Mouse (Mus musculus): ENCODE results near the gene Clcnka. TPM values are rescaled to one million over a fixed set of nuclear protein-coding genes. Genes with fewer than 3 reads are reported as not detected.

Clcnka gene
- polyA plus RNA-seq, 1 experiment, result not detected

- TF ChIP-seq POLR2A (IDR thresholded peaks at IDR 0.05; ENCODE audit: borderline replicate concordance, extremely low read depth, low read depth, low read length) (no peak), CTCF (IDR thresholded peaks at IDR 0.05; ENCODE audit: insufficient read depth, low read length) (no peak)
- no peak overlapping the region for H3K4me3 ChIP-seq (replicated peaks; ENCODE audit: extremely low read depth, low read depth, low read length)
- H3K4me1 ChIP-seq (ENCODE audit: control insufficient read depth, insufficient read depth, low read length), result peaks cover 3% of the 10 kb centered on the region
- no peak for DNase-seq
- 70% methylated on average over 5 of the region's 5 CpGs for WGBS
These were observed 24.8 kb upstream of the Clcnka start for GRCm38 (mm10) chr4:141423288-141423687.

- no peak for DNase-seq
These were observed 24.3 kb upstream of the Clcnka start for GRCm38 (mm10) chr4:141422841-141423240.

GRCm38 (mm10) chr4:141421423-141421822, 22.9 kb upstream of the Clcnka start:
- Histone ChIP-seq H3K4me1 (ENCODE audit: control insufficient read depth, insufficient read depth, low read length) (peaks cover 3% of the 10 kb centered on the region), H3K4me3 (replicated peaks; ENCODE audit: extremely low read depth, low read depth, low read length) (no peak overlapping the region)
- DNase-seq, result no peak
- 47% methylated on average over 14 of the region's 14 CpGs for WGBS
- TF ChIP-seq POLR2A (IDR thresholded peaks at IDR 0.05; ENCODE audit: borderline replicate concordance, extremely low read depth, low read depth, low read length), result no peak
- no peak for TF ChIP-seq CTCF (IDR thresholded peaks at IDR 0.05; ENCODE audit: insufficient read depth, low read length)

More at GRCm38 (mm10) chr4:141422841-141423240, 24.3 kb upstream of the Clcnka start:
- 75% methylated on average over 5 of the region's 5 CpGs for WGBS
- TF ChIP-seq CTCF (IDR thresholded peaks at IDR 0.05; ENCODE audit: insufficient read depth, low read length) (no peak), POLR2A (IDR thresholded peaks at IDR 0.05; ENCODE audit: borderline replicate concordance, extremely low read depth, low read depth, low read length) (0 out of 2 replicates have a peak, but pooled peaks have one; percentile 5)
- H3K4me1 ChIP-seq (ENCODE audit: control insufficient read depth, insufficient read depth, low read length), result peaks cover 3% of the 10 kb centered on the region
- H3K4me3 ChIP-seq (replicated peaks; ENCODE audit: extremely low read depth, low read depth, low read length), result no peak overlapping the region

GRCm38 (mm10) chr4:141420886-141421285, 22.4 kb upstream of the Clcnka start:
- no peak for DNase-seq
- peaks cover 1% of the 10 kb centered on the region for H3K4me1 ChIP-seq (ENCODE audit: control insufficient read depth, insufficient read depth, low read length)
- H3K4me3 ChIP-seq (replicated peaks; ENCODE audit: extremely low read depth, low read depth, low read length), result no peak overlapping the region
- TF ChIP-seq POLR2A (IDR thresholded peaks at IDR 0.05; ENCODE audit: borderline replicate concordance, extremely low read depth, low read depth, low read length), result no peak
- TF ChIP-seq CTCF (IDR thresholded peaks at IDR 0.05; ENCODE audit: insufficient read depth, low read length), result no peak
- WGBS, result 51% methylated on average over 9 of the region's 9 CpGs

- Histone ChIP-seq H3K4me3 (replicated peaks; ENCODE audit: extremely low read depth, low read depth, low read length) (no peak within 1 kb of the TSS), H3K4me1 (ENCODE audit: control insufficient read depth, insufficient read depth, low read length) (no peaks in the 10 kb centered on the region; the same call in 1 of the 2 replicates)
- TF ChIP-seq POLR2A (IDR thresholded peaks at IDR 0.05; ENCODE audit: borderline replicate concordance, extremely low read depth, low read depth, low read length) (no peak), CTCF (IDR thresholded peaks at IDR 0.05; ENCODE audit: insufficient read depth, low read length) (no peak)
- 59% methylated on average over 9 of the region's 9 CpGs for WGBS
- DNase-seq, result no peak
These were observed 21.8 kb upstream of the Clcnka start, which contains the start of gene Hspb7 for GRCm38 (mm10) chr4:141420192-141420829. TSS of gene Hspb7 (plus strand) at chr4:141420779.

- DNase-seq, result no peak
- Histone ChIP-seq H3K4me1 (ENCODE audit: control insufficient read depth, insufficient read depth, low read length) (no peaks in the 10 kb centered on the region), H3K4me3 (replicated peaks; ENCODE audit: extremely low read depth, low read depth, low read length) (no peak overlapping the region)
- 50% methylated on average over 27 of the region's 27 CpGs for WGBS
- TF ChIP-seq CTCF (IDR thresholded peaks at IDR 0.05; ENCODE audit: insufficient read depth, low read length) (no peak), POLR2A (IDR thresholded peaks at IDR 0.05; ENCODE audit: borderline replicate concordance, extremely low read depth, low read depth, low read length) (no peak)
These were observed 21.1 kb upstream of the Clcnka start for GRCm38 (mm10) chr4:141419398-141420191.

GRCm38 (mm10) chr4:141415924-141416323, 17.4 kb upstream of the Clcnka start, which contains the start of gene Clcnkb:
TSS of gene Clcnkb (minus strand) at chr4:141416014.
- DNase-seq, result no peak
- Histone ChIP-seq H3K4me1 (ENCODE audit: control insufficient read depth, insufficient read depth, low read length) (no peaks in the 10 kb centered on the region), H3K4me3 (replicated peaks; ENCODE audit: extremely low read depth, low read depth, low read length) (no peak within 1 kb of the TSS)
- 68% methylated on average over 7 of the region's 7 CpGs for WGBS
- TF ChIP-seq POLR2A (IDR thresholded peaks at IDR 0.05; ENCODE audit: borderline replicate concordance, extremely low read depth, low read depth, low read length) (no peak), CTCF (IDR thresholded peaks at IDR 0.05; ENCODE audit: insufficient read depth, low read length) (no peak)

- no peak for DNase-seq
- 29% methylated on average over 22 of the region's 22 CpGs for WGBS
- H3K4me1 ChIP-seq (ENCODE audit: control insufficient read depth, insufficient read depth, low read length), result no peaks in the 10 kb centered on the region
- TF ChIP-seq POLR2A (IDR thresholded peaks at IDR 0.05; ENCODE audit: borderline replicate concordance, extremely low read depth, low read depth, low read length) (no peak), CTCF (IDR thresholded peaks at IDR 0.05; ENCODE audit: insufficient read depth, low read length) (0 out of 2 replicates have a peak, but pooled peaks have one; percentile 25)
- H3K4me3 ChIP-seq (replicated peaks; ENCODE audit: extremely low read depth, low read depth, low read length), result no peak overlapping the region
These were observed 13.0 kb upstream of the Clcnka start for GRCm38 (mm10) chr4:141411430-141411992.

GRCm38 (mm10) chr4:141408577-141408976, 10.1 kb upstream of the Clcnka start:
- TF ChIP-seq CTCF (IDR thresholded peaks at IDR 0.05; ENCODE audit: insufficient read depth, low read length) (no peak), POLR2A (IDR thresholded peaks at IDR 0.05; ENCODE audit: borderline replicate concordance, extremely low read depth, low read depth, low read length) (no peak)
- no peak overlapping the region for H3K4me3 ChIP-seq (replicated peaks; ENCODE audit: extremely low read depth, low read depth, low read length)
- 87% methylated on average over 3 of the region's 3 CpGs for WGBS
- H3K4me1 ChIP-seq (ENCODE audit: control insufficient read depth, insufficient read depth, low read length), result no peaks in the 10 kb centered on the region
- DNase-seq, result no peak
